Mouse (Mus musculus): ENCODE results near the gene Phactr1. TPM values are rescaled to one million over a fixed set of nuclear protein-coding genes. Genes with fewer than 3 reads are reported as not detected.

The Phactr1 gene
- polyA plus RNA-seq, 1 experiment from 2014 or later, result 17.1 TPM

DNA sequence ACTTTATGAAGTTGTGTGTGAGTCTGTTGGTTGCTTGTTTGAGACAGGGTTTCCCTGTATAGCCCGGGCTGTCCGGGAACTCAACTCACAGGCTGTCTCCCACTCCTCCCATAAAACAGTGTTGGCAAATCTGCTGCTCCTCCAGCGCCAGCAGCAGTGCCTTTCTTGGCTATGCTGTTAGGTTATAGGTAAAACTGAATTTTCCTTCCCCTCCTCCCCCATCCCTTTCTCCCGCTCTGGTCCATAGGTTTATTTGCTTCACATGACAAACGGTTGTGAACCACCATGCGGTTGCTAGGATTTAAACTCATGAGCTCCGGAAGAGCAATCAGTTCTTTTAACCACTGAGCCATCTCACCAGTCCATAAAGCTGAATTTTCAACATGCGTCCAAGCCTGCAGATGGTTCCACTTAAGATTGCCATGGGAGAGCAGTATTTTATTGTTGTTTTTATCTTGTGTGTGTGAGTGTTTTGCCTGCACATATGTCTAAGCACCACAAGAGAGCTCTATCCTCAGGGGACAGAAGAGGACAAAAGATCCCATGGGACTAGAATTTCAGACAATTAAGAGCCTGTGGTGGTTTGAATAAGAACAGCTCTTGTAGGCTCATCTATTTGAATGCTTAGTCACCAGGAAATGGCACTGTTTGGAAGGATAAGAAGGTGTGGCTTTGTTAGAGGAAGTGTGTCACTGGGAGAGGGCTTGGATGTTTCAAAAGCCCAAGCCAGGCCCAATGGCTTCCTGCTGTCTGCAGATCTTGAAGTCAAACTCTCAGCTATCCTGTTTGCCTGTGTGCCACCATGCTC lies 503.0 kb downstream of the Phactr1 start:
- H3K27ac ChIP-seq (replicated peaks), result peak overlapping the region; percentile 69; the same call in 1 of the 2 replicates

DNA sequence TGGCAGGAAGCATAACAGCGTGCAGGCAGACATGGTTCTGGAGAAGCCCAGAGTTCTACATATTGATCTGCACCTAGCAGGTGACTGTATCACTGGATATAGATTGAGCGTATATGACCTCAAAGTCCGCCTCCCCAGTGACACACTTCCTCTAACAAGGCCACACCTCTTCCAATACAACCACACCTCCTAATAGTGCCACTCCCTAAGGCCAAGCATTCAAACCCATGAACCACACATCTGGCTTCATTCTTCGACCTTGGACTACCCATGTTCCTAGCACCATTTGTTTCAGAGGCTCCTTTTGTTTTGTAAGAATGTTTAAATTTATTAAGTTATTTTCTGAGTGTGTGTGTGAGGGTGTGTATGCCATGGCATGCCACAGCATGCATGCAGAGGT lies 507.3 kb downstream of the Phactr1 start:
- Histone ChIP-seq H3K9me3 (replicated peaks) (no peaks in the 10 kb centered on the region), H3K27me3 (no peaks in the 10 kb centered on the region), H3K4me2 (replicated peaks) (no peak overlapping the region), H3K4me1 (peaks cover 13% of the 10 kb centered on the region; the same call in 1 of the 2 replicates), H3K36me3 (no peaks in the 10 kb centered on the region), H3K4me3 (replicated peaks) (no peak overlapping the region), H3K27ac (replicated peaks) (no peak overlapping the region), H3K9ac (no peak overlapping the region)
- WGBS, result 85% methylated on average over 4 of the region's 4 CpGs
- no peak for ATAC-seq (ENCODE audit: insufficient number of reproducible peaks, low FRiP score, low TSS enrichment, low read depth)

More for the DNA sequence above, 503.0 kb downstream of the Phactr1 start:
- peak; percentile 83 for ATAC-seq (ENCODE audit: insufficient number of reproducible peaks, low FRiP score, low TSS enrichment, low read depth)
- Histone ChIP-seq H3K4me2 (replicated peaks) (peak overlapping the region; percentile 49), H3K4me1 (peaks cover 10% of the 10 kb centered on the region; the same call in 1 of the 2 replicates), H3K36me3 (no peaks in the 10 kb centered on the region), H3K4me3 (replicated peaks) (peak overlapping the region; percentile 40), H3K9me3 (replicated peaks) (no peaks in the 10 kb centered on the region), H3K9ac (peak overlapping the region; percentile 15; the same call in 1 of the 2 replicates), H3K27me3 (peaks cover 3% of the 10 kb centered on the region; the same call in 1 of the 2 replicates)
- WGBS, result 35% methylated on average over 8 of the region's 8 CpGs
